Mouse (Mus musculus) cerebellum, adult 2 months (tissue): Measurements from ENCODE around the gene Ext2. TPM values are rescaled to one million over a fixed set of nuclear protein-coding genes. Genes with fewer than 3 reads are reported as not detected.
A peak's percentile ranks its signal among the peaks of the same experiment; 100 is the strongest.

ENCODE experiments used
- DNase-seq, 2 experiments: peaks; one replicate each; pipeline ENCODE4 v3.0.0; 2021
- H3K27ac ChIP-seq: fragments of 200-500 bp; 2 replicates; pipeline ENCODE4 v1.5.1; 2012; ENCODE audit warnings: low read length, control low read depth, inconsistent platforms; ENCODE audit not compliant: insufficient read depth
- H3K27me3 ChIP-seq: fragments of 200-500 bp; 2 replicates; pipeline ENCODE4 v1.6.1; 2012; ENCODE audit warnings: inconsistent platforms, mild to moderate bottlenecking, low read length, moderate library complexity; ENCODE audit not compliant: control insufficient read depth, insufficient read depth
- H3K4me1 ChIP-seq: fragments of 200-500 bp; 2 replicates; pipeline ENCODE4 v1.6.1; 2011; ENCODE audit warnings: low read length; ENCODE audit not compliant: control insufficient read depth, insufficient read depth
- H3K4me3 ChIP-seq: fragments of 200-500 bp; replicated peaks from 2 replicates; pipeline ENCODE3; 2011; ENCODE audit warnings: mild to moderate bottlenecking, low read depth, low read length, control low read depth; ENCODE audit not compliant: insufficient read depth
- CTCF ChIP-seq: fragments of 200-500 bp; IDR thresholded peaks from 2 replicates; pipeline ENCODE4 v1.5.1; 2011; ENCODE audit warnings: low read depth, mild to moderate bottlenecking, control low read depth, low read length, moderate library complexity, borderline replicate concordance; ENCODE audit not compliant: insufficient read depth
- POLR2A ChIP-seq: fragments of 200-500 bp; IDR thresholded peaks from 2 replicates; pipeline ENCODE4 v1.6.1; 2011; ENCODE audit warnings: low read length, control low read depth, borderline replicate concordance; ENCODE audit not compliant: insufficient read depth
- WGBS: fragments of 180-500 bp; shearing (Covaris S2); methylation state at CpG from one replicate; pipeline ENCODE4 v1.1.7; 2018; 5-methylcytosine and 5-hydroxymethylcytosine counted together
- polyA plus RNA-seq: library from polyadenylated mRNA; depleted of rRNA; stranded (reverse); fragments of >200 nt; gene quantifications from 2 replicates; pipeline ENCODE4 v1.2.3, GENCODE M21; 2012

Gene Ext2
- polyA plus RNA-seq, 1 experiment = 40.1 TPM

- Histone ChIP-seq H3K27me3 (no peaks in the 10 kb centered on the region), H3K4me3 (no peak overlapping the region), H3K4me1 (peaks cover 24% of the 10 kb centered on the region), H3K27ac (no peak overlapping the region)
- no peak for TF ChIP-seq POLR2A
- TF ChIP-seq CTCF = no peak
- WGBS = 87% methylated on average over 5 of the region's 5 CpGs
- DNase-seq = no peak
Observed at GRCm38 (mm10) chr2:93805066-93805465, 17.3 kb downstream of the Ext2 start.

- no peak overlapping the region for H3K4me3 ChIP-seq
- no peak for TF ChIP-seq CTCF
- no peak for TF ChIP-seq POLR2A
- H3K27ac ChIP-seq = no peak overlapping the region
- WGBS = 98% methylated on average over 2 of the region's 2 CpGs
- DNase-seq = no peak
- no peaks in the 10 kb centered on the region for H3K27me3 ChIP-seq
- H3K4me1 ChIP-seq = peaks cover 21% of the 10 kb centered on the region
Observed at GRCm38 (mm10) chr2:93802947-93803346, 19.4 kb downstream of the Ext2 start.

GRCm38 (mm10) chr2:93801097-93801496 is 21.3 kb downstream of the Ext2 start:
- WGBS = 85% methylated on average over 7 of the region's 7 CpGs

GRCm38 (mm10) chr2:93797162-93797795 is 25.1 kb downstream of the Ext2 start:
- 72% methylated on average over 19 of the region's 19 CpGs for WGBS

More at GRCm38 (mm10) chr2:93801097-93801496, 21.3 kb downstream of the Ext2 start:
- DNase-seq = no peak
- no peak overlapping the region for H3K27ac ChIP-seq
- H3K4me1 ChIP-seq = peaks cover 8% of the 10 kb centered on the region
- H3K4me3 ChIP-seq = no peak overlapping the region
- no peak for TF ChIP-seq POLR2A
- no peak for TF ChIP-seq CTCF
- H3K27me3 ChIP-seq = no peaks in the 10 kb centered on the region

GRCm38 (mm10) chr2:93794375-93794774 is 28.0 kb downstream of the Ext2 start:
- DNase-seq = peak in 1 of 2 experiments; percentile 58
- TF ChIP-seq CTCF (no peak), POLR2A (no peak)
- Histone ChIP-seq H3K27me3 (no peaks in the 10 kb centered on the region), H3K4me1 (peaks cover 34% of the 10 kb centered on the region), H3K27ac (no peak overlapping the region), H3K4me3 (no peak overlapping the region)
- WGBS = 25% methylated on average over 5 of the region's 5 CpGs

More at GRCm38 (mm10) chr2:93797162-93797795, 25.1 kb downstream of the Ext2 start:
- no peak overlapping the region for H3K27ac ChIP-seq
- no peaks in the 10 kb centered on the region for H3K27me3 ChIP-seq
- H3K4me3 ChIP-seq = no peak overlapping the region
- H3K4me1 ChIP-seq = peaks cover 15% of the 10 kb centered on the region
- TF ChIP-seq CTCF (no peak), POLR2A (no peak)
- DNase-seq = no peak

GRCm38 (mm10) chr2:93791516-93792499 is 30.6 kb downstream of the Ext2 start:
- DNase-seq = peak; percentile 90 to 95
- TF ChIP-seq CTCF (no peak; the same call in 1 of the 2 replicates), POLR2A (peak; percentile 8; the same call in 1 of the 2 replicates)
- H3K27ac ChIP-seq = peak overlapping the region; percentile 76
- WGBS = 15% methylated on average over 13 of the region's 13 CpGs
- no peak overlapping the region for H3K4me3 ChIP-seq
- H3K27me3 ChIP-seq = no peaks in the 10 kb centered on the region
- peaks cover 50% of the 10 kb centered on the region for H3K4me1 ChIP-seq

- TF ChIP-seq POLR2A (no peak), CTCF (no peak)
- Histone ChIP-seq H3K27me3 (no peaks in the 10 kb centered on the region), H3K27ac (peak overlapping the region; percentile 76), H3K4me3 (no peak overlapping the region), H3K4me1 (peaks cover 57% of the 10 kb centered on the region)
- peak; percentile 65 to 79 for DNase-seq
- 41% methylated on average over 4 of the region's 4 CpGs for WGBS
Observed at GRCm38 (mm10) chr2:93790798-93791345, 31.5 kb downstream of the Ext2 start.
